Mouse (Mus musculus) lung, postnatal 0 days (tissue): ENCODE data around the gene Megf6. TPM values are rescaled to one million over a fixed set of nuclear protein-coding genes. Genes with fewer than 3 reads are reported as not detected.

ENCODE experiments used
- ATAC-seq: fragments of 200-750 bp; cut with Nextera tagmentation; 2 replicates; pipeline ENCODE4 v1.8.0; 2017; ENCODE audit warnings: moderate library complexity
- DNase-seq: peaks from one replicate; pipeline ENCODE4 v3.0.0-alpha.2; 2016; ENCODE audit warnings: low spot score
- H3K27ac ChIP-seq: fragments of 300-500 bp; sonication (generic); 2 replicates; pipeline ENCODE4 v1.5.1; 2014; ENCODE audit warnings: antibody characterized with exemption, mild to moderate bottlenecking, low read length, mixed read lengths
- H3K27me3 ChIP-seq: fragments of 300-500 bp; sonication (generic); replicated peaks from 2 replicates; pipeline ENCODE4 v1.6.1; 2014; ENCODE audit warnings: low read length, mixed read lengths; ENCODE audit not compliant: insufficient read depth
- H3K36me3 ChIP-seq: fragments of 300-500 bp; sonication (generic); 2 replicates; pipeline ENCODE4 v1.6.1; 2014; ENCODE audit warnings: low read length, mixed read lengths; ENCODE audit not compliant: insufficient read depth
- H3K4me1 ChIP-seq: fragments of 300-500 bp; sonication (generic); 2 replicates; pipeline ENCODE4 v1.6.1; 2014; ENCODE audit warnings: antibody characterized with exemption, low read depth, low read length, mixed read lengths; ENCODE audit not compliant: insufficient read depth
- H3K4me2 ChIP-seq: fragments of 300-500 bp; sonication (generic); replicated peaks from 2 replicates; pipeline ENCODE4 v1.6.1; 2014; ENCODE audit warnings: low read depth, mild to moderate bottlenecking, low read length, moderate library complexity, mixed read lengths
- H3K4me3 ChIP-seq: fragments of 300-500 bp; sonication (generic); 2 replicates; pipeline ENCODE4 v1.5.1; 2014; ENCODE audit warnings: low read depth, low read length
- H3K9ac ChIP-seq: fragments of 300-500 bp; sonication (generic); replicated peaks from 2 replicates; pipeline ENCODE4 v1.6.1; 2014; ENCODE audit warnings: low read depth, mild to moderate bottlenecking
- H3K9me3 ChIP-seq: fragments of 300-500 bp; sonication (generic); 2 replicates; pipeline ENCODE4 v1.6.1; 2016; ENCODE audit warnings: low read length, mixed read lengths
- CTCF ChIP-seq: IDR thresholded peaks from 2 replicates; pipeline ENCODE4 v1.5.1; 2016; ENCODE audit warnings: antibody characterized with exemption, mild to moderate bottlenecking
- EP300 ChIP-seq: IDR thresholded peaks from 2 replicates; pipeline ENCODE4 v1.6.1; 2016; ENCODE audit warnings: antibody characterized with exemption, mild to moderate bottlenecking, control low read depth
- WGBS: fragments of 180-500 bp; shearing (Covaris S2); extraction: QIAGEN DNeasy Blood & Tissue Kit; methylation state at CpG from one replicate; pipeline ENCODE4 v1.1.7; 2014; 5-methylcytosine and 5-hydroxymethylcytosine counted together
- polyA plus RNA-seq: library from polyadenylated mRNA; unstranded; fragments of >200 nt; fragmentation: Nextera tagmentation; extraction: Ambion mirVana; gene quantifications from 2 replicates; pipeline ENCODE4 v1.2.1, GENCODE M21; 2015

The Megf6 gene
- polyA plus RNA-seq, 1 experiment from 2014 or later, result 25.5 TPM

DNA sequence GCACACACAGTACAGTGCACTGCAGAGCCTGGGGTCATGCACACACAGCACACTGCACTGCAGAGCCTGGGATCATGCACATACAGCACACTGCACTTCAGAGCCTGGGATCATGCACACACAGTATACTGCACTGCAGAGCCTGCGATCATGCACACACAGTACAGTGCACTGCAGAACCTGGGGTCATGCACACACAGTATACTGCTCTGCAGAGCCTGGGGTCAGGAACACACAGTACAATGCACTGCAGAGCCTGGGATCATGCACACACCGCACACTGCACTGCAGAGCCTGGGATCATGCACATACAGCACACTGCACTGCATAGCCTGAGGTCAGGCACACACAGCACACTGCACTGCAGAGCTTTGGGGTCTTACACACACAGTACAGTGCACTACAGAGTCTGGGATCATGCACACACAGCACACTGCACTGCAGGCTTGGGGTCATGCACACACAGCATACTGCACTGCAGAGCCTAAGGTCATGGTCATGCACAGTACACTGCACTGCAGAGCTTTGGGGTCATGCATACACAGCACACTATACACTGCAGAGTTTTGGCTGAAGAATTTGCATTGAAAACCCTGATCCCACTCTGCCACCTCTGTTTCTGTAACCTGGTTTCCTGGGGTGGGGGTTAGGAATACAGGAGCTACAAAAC is 141.7 kb downstream of the Megf6 start:
- Histone ChIP-seq H3K27ac (no peak overlapping the region), H3K4me3 (no peak overlapping the region), H3K4me1 (no peaks in the 10 kb centered on the region), H3K4me2 (no peak overlapping the region), H3K9me3 (no peaks in the 10 kb centered on the region), H3K36me3 (no peaks in the 10 kb centered on the region), H3K27me3 (no peaks in the 10 kb centered on the region), H3K9ac (no peak overlapping the region)
- DNase-seq (no peak), ATAC-seq (no peak)
- 86% methylated on average over 2 of the region's 2 CpGs for WGBS
- TF ChIP-seq EP300 (no peak), CTCF (no peak)

DNA sequence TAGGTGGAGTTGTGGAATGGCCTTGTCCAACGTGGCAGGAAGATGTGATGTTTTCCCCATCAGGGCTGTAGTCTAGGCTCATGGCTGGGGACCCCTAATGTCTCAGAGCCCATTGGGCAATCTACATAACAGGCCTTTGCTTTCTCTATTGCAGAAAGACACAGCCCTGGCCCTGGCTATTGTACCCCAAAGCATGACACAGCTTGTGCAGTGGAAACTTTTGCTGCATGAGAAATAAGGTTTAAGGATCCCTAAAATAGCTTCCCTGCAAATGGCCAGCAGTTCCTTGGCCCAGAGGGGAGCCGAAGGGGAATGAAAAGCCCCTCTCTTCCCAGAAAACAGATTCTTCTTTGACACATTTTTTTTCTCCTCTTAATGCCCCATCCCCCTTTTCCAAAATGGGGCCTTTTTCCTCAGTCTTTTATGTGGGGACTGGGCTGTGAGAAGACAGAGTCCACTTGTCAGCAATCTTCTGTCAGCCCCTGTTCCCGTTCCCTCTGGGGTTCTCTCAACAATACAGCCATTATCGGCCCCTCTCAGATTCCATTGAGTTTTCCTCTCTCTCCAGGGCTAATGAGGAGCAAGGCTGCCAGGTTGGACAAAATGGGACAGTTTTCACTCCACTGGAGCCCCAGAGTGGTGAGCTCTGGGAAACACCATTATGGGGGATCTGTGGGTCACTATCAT is 142.5 kb downstream of the Megf6 start:
- no peak for ATAC-seq
- Histone ChIP-seq H3K9ac (no peak overlapping the region), H3K27me3 (no peaks in the 10 kb centered on the region), H3K9me3 (no peaks in the 10 kb centered on the region), H3K4me3 (no peak overlapping the region), H3K36me3 (no peaks in the 10 kb centered on the region), H3K4me1 (no peaks in the 10 kb centered on the region), H3K27ac (no peak overlapping the region), H3K4me2 (no peak overlapping the region)
- WGBS, result 32% methylated on average over 4 of the region's 4 CpGs
- TF ChIP-seq EP300, result no peak
- no peak for TF ChIP-seq CTCF
- DNase-seq, result no peak

GRCm38 (mm10) chr4:154313622-154313967 is 143.1 kb downstream of the Megf6 start:
- Histone ChIP-seq H3K27me3 (no peaks in the 10 kb centered on the region), H3K9ac (no peak overlapping the region), H3K4me3 (no peak overlapping the region), H3K27ac (no peak overlapping the region), H3K4me2 (no peak overlapping the region), H3K36me3 (no peaks in the 10 kb centered on the region), H3K4me1 (no peaks in the 10 kb centered on the region), H3K9me3 (no peaks in the 10 kb centered on the region)
- DNase-seq, result no peak
- WGBS, result 54% methylated on average over 11 of the region's 11 CpGs
- no peak for ATAC-seq
- TF ChIP-seq CTCF (no peak), EP300 (no peak)

Other genes with a start within 250 kb of the Megf6 start
- 57.6 and 61.5 TPM in 2 replicates for gene A430005L14Rik, start 213.5 kb upstream of the Megf6 start, polyA plus RNA-seq
- gene Dffb, start 195.6 kb upstream of the Megf6 start, polyA plus RNA-seq, result 8.1 and 8.6 TPM in 2 replicates
- gene Cep104, start 195.5 kb upstream of the Megf6 start, polyA plus RNA-seq, result 9.6 and 10.1 TPM in 2 replicates
- 15.2 and 15.4 TPM in 2 replicates for gene Lrrc47, start 159.0 kb upstream of the Megf6 start, polyA plus RNA-seq
- 57.9 and 59.4 TPM in 2 replicates for gene Smim1, start 144.5 kb upstream of the Megf6 start, polyA plus RNA-seq
- gene Ccdc27, start 128.1 kb upstream of the Megf6 start, polyA plus RNA-seq, result not detected in 2 replicates
- 1.8 and 2.6 TPM in 2 replicates for gene Trp73, start 30.5 kb upstream of the Megf6 start, polyA plus RNA-seq
- gene Wrap73, start 28.4 kb upstream of the Megf6 start, polyA plus RNA-seq, result 19.8 and 21.6 TPM in 2 replicates
- gene Tprgl, start 10.1 kb upstream of the Megf6 start, polyA plus RNA-seq, result 249 and 268 TPM in 2 replicates
- gene Arhgef16, start 130.9 kb downstream of the Megf6 start, polyA plus RNA-seq, result 15.9 and 20.2 TPM in 2 replicates
- not detected in 2 replicates for gene B230104I21Rik, start 165.4 kb downstream of the Megf6 start, polyA plus RNA-seq